Mouse (Mus musculus) ovary, adult 18-20 months (tissue): ENCODE data around the gene Pagr1b.

Experiments used
- DNase-seq: peaks from one replicate; pipeline ENCODE4 v3.0.0; 2022; ENCODE audit warnings: low spot score, mixed read lengths

Gene Pagr1b

DNA sequence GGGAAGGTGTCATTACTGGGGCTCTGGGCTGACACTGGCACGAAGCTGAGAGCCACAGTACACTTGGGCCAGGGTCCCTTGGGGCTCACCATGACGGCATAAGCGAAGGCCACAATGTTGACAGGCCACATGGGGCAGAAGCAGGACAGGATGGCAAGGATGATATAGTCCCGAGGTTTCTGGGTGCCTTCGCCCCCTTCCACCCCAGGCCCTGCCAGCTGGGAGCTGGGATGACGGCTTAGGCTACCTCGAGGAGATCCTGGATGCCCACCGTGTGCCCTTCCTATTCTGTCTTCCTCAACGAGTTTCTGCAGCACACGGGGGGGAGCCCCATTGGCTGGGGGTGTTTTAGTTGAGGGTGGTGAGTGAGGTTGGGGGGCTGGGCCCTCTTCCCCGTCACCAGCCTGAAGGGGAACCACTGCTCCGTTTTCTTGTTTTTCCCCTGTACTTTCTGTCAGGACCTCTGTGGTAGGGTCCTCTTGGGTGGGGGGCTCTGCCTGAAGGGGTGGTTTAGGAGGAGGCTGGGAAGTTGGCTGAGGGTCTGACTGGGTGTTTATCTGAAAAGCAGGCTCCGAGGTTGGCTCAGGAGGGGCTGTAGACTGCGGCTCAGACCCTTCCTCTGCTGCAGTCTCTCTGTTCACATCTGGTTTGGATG is 3.1 kb upstream of the Pagr1b start:
- DNase-seq, result no peak

DNA sequence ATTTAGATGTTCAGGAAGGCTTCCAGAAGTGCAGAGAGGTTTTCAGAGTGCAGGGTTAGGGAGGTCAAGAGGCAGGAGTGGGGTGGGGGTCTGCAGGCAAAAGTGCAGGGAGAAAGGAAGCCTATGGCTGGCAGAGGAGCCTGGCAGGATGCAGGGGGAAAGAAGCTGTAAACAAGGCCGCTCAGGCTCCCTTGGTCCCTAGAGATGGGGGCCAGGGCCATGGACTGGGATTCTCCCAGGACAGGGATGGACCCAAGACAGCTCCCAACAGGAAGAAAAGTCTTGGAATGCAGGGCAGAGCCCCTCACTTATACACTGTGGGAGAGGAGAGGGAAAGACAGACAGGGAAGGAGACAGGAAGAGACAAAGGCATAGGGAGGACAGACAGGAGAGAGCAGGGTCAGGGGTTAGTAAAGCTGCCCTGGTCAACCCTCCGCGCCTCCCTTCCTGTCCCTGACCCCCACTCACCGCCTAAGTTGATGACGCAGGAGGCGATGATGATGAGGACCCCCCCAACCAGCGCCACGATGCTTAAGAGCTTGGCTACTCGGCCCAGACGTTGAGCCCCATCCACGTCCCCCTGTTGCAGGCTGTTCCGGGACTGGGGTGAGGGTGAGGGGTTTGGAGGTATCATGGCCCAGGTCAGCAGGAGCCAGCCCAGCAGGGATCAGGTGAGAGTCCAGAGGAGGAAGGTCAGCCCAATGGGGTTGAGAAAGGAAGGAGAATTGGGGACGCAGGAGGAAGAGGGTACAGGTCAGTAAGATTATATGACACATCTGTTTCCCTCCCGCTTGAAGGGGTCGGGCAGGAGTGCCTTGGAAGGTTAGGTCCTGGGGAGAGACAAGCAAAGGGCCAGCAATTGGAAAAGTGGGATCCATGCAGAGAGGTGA is 2.4 kb upstream of the Pagr1b start:
- DNase-seq, result no peak

DNA sequence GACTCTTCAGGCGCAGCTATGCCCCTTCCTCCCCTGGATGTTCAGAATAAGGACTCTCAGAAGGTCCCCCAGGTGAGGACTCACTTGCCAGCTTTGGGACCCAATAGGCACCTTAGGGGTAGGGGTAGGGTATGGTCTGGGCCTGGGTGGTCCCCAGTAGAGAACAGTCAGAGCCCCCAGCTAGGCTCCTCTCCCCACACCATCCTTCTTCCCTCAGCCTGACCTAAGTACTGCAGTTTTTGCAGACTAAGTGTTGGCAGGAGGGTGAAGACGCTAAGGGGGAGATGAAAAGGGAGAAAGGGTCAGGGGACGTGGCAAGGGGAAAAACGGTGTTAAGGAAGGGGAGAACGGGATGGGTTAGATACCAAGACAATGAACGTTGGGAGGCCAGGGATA is 1.7 kb upstream of the Pagr1b start:
- no peak for DNase-seq

DNA sequence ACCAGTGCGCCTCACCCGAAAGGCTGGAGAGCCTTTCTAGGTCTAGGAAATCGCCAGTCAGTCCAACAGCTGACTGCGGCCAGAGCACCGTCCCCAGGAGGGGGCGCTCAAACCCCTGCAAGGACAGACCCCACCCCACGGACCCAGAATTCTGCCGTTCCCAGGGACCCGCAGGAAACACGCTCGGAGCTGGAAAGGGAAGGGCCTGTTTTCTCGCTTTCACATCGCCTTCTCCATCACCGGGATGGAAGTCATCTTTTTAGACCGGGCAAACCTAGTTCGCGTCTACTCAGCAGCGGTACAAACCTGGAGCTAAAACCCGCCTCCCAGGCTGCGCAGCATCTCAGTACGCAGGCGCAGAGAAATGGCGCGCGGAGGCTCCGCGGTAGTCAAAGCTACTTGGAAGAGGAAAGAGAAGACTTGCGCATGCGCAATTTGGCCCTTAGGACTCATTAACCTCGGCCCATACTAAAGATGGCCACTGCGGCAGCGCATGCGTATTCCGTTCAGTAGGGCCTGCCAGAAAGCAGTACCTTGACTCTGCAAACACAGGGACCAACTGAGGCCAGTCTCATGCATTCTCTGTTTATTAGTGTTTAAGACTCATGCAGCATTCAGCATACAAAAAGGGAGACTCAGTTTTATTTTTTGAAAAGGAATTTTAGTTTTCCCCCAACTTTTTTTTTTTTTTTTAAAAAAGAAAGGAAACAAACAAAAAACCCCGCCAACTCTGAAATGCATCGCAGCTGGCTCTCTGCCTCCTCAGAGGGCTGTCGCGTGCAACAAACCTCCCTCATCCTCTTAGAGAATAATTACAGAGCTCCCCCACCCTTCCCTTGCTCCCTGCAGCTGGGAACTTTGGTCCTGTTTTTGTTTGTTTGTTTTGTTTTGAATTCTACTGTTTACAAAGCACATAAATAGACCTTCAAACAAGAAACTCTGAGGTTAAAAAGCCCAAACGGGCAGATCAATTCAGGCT is 976 bp upstream of the Pagr1b start, which contains the start of gene Pagr1a:
Pagr1a (minus strand) TSS at position 382 of the 979 bp plus-strand sequence.
- peak; percentile 95 for DNase-seq

DNA sequence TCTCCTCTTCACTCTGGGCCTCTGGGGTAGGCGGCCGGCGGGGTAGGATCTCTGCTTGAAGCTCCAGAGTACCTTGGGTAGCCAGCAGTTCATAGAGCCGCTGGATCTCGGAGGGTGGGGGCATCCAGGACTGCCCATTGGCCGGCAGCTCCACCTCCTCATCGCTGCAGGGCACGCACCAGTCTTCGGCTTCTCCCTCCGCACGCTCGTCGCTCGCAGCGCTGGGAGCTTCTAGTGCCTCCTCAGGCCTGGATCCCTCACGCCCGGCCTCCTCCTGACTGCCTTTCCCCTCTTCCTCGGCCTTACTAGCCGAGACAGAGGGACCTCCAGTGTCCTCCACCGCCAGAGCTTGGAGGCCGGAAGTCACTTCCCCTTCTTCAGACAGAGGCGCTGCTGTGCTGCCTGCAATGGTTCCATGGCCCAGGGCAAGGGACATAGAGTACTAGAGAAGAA is 228 bp upstream of the Pagr1b start:
- DNase-seq, result peak; percentile 62

DNA sequence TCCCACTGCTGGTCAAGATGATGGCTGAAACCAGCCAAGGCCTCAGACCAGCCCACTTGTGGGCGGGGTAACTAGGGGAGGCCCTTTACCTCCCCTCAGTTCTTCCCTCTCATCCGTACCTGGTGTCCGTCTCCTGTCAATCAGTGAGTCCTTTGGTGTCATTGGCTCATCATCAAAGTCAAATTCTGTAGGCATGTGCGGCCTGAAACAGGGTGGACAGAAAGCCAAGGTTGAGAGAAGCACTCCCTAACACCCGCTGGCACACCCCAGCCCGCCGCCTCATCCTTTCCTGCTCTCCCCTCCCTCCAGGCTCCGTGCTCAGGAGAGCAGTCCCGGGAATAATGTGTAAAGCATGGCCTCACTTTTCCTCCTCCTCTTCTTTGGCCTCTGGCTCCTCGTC is 203 bp downstream of the Pagr1b start:
- DNase-seq, result no peak

DNA sequence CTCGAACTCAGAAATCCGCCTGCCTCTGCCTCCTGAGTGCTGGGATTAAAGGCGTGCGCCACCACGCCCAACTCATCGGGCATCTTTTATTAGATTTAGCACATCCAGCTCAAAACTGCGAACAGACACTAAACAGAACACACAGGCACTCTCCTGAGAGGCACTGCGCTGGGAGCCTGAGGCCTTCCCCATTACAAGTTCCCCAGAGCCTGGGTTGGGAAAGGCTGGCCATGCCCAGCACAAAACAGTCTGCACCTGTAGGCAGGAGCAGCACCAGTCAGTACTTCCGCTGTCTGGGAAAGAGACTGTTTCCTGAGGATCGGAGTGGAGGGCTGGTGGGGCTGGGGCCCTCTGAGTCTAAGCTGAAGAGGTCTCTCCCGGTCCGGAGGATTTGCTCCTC is 1.3 kb downstream of the Pagr1b start:
- DNase-seq, result no peak

DNA sequence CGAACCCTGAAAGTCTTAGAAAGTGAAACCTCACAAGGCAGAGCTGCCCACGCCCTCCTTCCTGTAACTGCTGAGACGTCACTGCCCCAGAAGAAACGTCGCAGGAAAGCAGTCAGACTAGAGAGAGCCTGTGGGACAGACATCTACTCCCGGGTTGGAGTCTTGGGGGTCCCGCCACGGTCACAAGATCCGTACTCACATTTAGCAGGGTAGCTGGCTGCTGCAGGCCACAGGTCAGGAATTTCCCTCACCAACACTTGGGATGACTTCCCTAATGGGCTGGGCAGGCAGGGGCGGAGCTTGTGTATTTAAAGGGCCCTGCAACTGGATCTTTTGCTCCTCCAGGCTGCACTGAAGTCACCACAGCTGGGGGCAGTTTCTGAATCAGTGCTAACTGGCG is 2.0 kb downstream of the Pagr1b start, which contains the start of gene Mvp:
Mvp (minus strand) TSS at position 302 of the 400 bp plus-strand sequence.
- DNase-seq, result peak; percentile 53

DNA sequence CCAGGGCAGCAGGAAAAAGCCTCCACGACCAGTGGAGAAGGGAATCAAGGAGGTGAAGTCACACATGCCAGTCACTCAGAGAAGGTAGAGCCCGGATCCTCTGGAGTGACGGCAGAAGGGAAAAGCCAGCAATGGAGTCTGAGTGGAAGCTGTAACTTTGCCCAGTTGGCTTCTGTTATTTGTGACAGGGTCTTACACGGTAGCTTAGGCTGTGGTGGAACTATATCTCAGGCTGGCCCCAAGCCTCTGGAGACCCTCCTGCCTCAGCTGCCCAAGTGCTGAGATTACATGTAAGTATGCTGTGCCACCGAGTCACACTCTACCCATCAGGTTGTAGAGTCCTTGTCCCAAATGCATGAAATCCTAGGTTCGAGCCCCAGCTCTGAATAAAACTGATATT is 2.9 kb downstream of the Pagr1b start:
- no peak for DNase-seq

DNA sequence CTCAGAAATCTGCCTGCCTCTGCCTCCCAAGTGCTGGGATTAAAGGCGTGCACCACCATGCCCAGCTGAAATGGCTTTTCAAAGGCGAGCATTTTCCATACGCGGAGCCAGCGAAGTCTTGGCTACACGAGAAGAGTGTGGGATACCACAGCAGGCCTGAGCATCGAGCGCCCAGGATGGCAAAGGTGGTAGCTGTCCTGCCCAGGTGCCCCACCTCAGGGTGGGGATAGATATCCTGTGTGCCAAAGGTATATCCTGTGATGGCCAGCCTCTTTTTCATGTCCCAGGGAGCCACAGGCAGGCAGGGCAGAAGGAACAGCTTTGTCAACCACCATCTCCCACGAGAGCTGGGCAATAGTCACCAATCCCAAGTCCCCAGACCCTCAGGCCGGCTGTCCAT is 3.4 kb downstream of the Pagr1b start:
- DNase-seq, result no peak

DNA sequence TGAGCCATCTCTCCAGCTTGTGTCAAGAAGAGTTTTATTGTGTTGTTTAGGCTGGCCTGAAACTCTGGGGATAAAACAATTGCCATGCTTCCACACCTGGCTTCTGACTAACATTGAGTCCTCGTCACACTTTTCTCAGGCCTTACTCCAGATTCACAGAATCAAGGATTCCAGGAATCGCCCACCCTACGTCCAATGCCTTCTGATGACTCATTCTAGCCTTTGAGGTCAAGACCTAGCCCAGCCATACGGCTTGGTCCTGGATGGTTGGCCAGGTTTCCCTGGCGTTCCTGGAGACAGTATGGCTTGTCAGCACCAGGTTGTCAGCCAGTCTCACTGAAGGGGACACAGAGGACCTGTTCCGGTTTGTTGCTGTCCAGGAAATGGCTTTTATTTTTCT is 3.9 kb downstream of the Pagr1b start:
- DNase-seq, result no peak

DNA sequence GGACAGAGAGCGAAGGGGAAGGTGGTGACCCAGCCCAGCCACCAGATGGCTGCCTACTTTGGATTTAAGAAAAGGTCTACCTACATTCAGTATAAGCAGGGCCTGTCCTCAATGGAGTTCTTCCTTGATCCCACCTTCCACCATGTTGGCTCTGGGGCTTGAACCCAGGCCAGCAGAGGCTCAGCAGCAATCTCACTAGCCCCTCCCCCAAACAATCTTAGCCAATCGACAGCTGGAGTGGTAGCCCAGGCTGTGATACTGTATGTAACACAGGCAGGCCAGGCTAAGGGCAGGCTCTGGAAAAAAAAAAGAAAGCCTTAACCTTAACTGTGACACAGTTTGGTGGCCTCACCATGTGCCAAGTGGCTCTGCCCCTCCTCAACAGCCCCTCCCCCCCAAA is 4.6 kb downstream of the Pagr1b start:
- no peak for DNase-seq

DNA sequence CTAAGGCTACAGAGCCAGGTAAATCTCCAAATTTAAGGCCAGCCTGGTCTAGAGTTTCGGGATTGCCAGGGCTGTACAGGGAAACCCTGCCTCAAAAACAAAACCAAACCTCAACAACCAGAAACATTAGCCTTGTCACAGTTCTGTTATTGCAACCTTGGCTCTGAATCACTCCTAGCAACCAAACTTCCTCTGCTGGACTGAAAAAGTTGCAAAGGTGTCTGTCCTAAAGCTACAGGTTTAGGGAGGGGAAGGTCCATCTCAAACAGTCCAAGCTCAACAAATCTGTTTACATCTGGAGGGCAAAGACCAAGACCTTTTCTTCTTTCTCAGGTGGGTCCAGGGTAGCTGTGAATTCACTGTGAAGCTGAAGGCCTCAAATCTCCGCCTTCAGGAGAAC is 5.2 kb downstream of the Pagr1b start:
- no peak for DNase-seq

DNA sequence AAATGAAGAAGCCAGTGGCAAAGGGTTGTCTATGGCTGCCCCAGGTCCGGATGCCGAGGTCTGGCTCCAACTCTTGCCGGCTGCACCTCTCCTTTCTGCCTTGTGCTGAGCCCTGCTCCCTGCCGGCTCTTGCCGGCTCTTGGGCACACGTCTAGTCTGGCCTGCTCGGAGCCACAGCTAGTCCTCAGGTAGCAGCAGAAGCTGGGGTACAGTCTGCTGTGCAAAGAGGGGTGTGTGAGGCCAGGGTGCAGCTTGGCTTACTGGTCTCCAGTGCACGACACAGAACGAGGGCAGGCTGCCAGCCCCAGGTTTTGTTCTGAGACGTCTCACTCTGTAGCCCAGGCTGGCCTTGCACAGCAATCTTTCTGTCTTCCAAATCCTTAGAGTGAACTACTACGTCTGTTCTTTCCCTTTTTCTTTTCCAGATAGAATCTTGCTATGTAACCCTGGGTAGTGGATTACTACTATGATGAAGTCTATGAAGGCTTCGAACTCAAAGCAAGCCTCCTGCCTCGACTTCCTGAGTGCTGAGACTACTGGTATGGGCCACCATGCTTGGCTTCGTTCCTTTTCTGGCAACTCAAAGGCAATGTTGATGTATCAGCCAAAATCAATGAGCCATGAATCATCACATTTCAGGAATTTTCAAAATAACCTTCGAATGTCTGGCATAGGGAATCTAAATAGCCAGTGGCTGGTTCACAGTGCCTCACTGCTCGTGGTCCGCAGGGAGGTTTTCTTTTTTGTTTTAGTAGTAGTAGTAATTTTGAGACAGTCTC is 6.8 kb downstream of the Pagr1b start:
- DNase-seq, result no peak

DNA sequence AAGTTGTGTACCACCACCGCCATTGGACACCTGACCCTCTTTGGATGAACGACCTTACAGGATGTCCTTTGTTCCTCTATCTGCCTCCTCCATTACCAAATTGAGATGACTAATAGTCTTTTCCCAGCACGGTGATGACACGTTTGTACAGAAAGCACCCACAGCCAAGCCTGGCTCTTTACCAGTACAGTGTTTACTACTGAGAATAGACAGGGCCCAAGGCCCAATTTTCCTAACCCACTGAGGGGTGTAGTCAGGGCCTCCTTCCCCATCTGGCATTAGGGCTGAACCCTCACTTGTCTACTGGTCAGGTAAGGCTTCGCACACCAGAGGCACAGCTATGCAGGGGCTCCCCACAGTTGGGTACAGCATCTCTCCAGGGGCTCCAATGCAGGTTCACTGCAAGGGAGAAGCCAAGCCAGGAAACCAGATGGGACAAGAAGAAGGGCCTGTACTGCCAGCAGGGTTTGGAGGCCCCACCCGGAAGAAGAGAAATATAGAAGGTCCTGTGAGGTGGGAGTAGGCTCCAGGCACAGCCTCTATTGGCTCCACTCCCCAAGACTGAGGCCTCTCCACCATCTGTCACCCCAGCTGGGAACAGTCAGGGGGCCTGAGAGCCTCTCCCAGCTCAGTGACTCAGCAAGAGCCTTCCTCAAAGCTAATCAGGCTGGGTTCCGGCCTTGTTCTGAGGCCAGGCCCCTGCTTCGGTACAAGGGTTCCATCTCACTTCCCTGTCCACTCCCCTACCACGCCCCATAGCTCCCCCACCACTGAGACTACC is 7.9 kb downstream of the Pagr1b start:
- peak; percentile 64 for DNase-seq

DNA sequence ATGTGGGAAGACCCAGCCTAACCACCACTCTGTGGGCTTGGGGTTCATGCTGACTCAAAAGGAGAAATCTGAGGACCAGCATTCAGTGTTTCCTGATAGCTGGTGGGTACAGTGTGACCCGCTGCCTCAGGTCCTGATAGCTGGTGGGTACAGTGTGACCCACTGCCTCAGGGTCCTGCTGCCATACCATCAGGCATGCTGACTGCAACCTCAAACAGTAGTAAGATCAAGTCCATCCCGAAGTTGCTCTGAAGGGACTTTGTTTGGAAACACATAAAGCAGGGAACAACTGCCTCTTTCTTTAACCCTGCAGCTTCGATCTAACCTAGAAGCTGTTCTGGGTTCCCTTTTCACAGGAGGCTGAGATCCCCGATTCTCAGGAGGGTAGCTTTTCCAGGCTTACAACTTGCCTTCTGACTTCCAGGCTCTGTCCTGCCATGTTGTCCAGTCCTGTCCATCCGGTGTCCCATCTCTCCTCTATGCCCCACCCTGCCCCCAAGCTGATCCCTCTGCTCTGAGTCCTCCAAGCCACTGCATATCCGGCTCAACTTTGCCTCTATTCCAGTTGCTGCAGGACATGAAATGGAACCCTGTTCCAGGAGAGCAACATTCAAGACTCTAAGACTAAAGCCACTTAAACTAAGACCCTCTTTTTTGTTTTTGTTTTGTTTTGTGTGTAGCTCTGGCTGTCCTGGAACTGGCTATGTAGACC is 8.8 kb downstream of the Pagr1b start:
- no peak for DNase-seq

DNA sequence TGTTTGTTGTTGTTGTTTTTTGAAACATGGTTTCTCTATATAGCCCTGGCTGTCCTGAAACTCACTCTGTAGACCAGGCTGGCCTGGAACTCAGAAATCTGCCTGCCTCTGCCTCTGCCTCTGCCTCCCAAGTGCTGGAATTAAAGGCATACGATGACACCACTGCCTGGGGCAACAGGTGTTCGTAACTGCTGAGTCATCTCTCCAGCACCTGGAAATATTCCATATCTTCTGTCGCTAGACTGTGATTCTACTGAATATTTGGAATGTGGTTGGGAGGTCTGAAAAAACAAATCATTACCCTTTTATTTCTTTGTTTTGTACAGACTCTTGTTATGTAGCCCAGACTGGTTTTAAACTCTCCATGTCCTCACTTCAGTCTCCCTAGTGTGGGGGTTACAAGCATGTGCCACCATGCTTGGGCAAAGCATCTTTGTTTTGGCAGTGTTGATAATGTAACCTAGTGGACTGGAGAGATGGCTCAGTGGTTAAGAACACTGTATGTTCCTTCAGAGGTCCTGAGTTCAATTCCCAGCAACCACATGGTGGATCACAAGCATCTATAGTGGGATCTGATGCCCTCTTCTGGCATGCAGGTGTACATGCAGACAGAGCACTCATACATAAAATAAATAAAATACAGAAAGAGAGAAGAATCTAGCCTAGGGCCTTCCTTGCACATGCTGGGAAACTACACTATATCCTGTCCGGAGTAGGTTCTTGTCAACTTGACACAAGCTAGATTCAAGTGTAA is 12.0 kb downstream of the Pagr1b start:
- DNase-seq, result no peak

DNA sequence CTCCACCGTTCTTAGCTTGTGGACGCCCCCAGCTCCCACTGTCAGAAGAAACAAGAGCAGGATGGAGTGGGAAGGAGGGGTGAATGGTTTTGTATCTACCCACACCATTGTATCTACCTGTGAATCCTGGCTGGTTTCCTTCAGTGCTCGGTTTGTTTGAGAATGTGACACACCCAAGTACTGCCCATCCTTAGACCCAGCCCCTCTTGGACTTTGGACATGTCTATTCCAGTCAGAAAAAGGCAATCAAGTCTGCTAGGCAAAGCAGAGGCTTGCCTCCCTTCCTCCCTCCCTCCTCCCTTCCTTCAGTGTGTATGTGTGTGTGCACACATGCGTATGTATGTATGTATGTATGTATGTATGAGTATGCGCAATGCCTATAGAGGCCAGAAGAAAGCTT is 12.7 kb downstream of the Pagr1b start:
- DNase-seq, result no peak

DNA sequence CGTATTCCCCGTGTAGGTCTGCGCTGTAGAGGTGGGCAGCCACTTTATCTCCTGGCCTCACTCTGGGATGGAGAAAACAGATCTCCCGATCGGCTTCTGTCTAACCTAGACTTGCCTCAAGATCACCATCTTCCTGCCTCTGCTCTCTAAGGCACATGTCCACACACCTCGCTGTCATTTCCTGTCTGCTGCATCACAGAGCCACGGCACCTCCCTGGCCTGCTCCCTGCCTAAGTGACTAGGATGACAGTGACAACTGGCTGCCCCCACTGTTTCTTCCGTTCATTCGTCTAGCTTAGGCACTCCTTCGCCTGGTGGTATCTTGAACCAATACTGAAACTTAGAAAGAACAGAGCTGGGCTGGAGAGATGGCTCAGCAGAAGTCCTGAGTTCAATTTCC is 16.7 kb downstream of the Pagr1b start:
- no peak for DNase-seq
